Mouse (Mus musculus): ENCODE data around the gene Bicdl2. TPM values are rescaled to one million over a fixed set of nuclear protein-coding genes. Genes with fewer than 3 reads are reported as not detected.

The Bicdl2 gene
- total RNA-seq, 4 experiments from 2014 or later: not detected

DNA sequence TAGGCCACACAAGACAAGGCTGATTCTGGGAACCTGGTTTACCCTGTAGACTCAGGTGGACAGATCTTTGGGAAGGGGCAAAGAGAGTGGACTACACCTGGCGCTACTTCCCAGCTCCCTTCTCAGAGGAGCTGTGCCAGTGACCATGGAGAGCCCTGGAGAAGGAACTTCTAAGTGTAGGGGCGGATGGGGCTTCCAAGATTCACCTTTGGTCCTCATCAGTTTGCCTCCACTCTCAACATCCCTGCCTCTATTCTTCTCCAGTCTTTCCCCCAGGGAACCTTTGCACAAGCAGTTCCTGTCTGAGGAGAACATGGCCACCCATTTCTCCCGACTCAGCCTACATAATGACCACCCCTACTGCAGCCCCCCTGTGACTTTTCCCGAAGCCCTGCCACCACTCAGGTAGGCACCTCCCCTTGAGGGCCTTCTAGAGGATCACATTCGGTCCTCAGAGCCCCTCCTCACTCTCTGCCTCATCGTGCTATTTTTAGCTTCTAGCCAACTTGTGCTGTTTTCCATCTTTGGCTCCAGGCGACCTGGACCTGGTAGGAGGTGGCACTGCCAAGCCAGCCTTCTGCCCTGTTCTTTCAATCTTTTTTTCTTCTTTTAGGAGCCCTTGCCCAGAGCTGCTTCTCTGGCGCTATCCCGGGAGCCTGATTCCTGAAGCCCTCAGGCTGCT is 14.1 kb downstream of the Bicdl2 start:
- no peak for DNase-seq (ENCODE audit: low spot score in 2 of 2)

DNA sequence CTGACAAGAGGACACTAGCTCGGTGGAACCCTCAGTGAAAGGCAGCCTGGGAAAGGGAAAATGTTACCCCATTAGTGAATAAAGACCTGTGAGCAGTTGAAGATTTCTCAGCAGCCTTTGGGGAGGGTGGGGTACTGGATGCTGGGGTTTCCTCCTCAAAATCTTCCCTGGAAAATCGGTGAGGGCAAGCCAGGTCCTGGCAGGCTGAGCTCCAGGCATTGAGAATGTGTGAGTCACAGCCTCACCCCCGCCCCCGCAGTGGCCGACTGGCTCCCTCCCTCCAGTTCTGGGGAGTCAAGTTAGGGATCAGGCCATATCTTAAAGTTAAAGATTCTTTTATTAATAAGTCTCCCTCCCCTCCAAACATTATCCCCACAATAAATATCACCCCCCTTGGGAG is 14.8 kb downstream of the Bicdl2 start:
- DNase-seq (ENCODE audit: low spot score in 2 of 2): no peak

DNA sequence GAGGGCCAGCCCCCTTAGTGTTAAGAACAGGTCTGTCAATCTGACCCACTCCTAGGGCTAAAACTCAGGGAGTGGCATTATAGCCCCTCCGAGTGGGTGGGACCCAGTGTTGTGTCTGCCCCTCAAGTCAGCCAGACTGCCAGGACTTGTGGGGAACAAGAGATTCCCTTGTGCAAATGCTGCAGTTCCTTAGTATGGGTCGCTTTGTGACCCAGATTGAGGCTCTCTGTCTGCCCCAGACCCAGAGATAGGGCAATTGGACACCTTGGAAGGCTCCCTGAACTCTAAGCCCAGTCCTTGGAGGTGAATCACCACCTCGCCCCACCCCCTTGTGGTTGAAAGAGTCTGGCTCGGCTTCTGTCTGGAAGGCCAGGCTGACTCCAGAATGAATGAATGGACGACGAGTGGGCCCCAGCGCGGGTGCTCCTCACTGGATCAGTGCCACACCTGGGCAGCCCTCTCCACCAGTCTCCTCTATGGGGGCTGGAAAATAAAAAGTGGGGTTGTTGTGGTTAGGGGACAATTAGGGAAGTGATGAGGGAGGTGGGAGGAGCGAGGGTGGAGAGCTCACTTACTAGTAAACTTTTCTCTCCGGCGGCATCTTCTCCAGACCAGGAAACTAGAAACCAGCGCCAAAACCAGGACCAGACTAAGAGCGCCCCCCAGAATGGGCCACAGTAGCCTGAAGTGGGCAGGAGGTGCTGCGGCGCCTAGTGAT is 15.4 kb downstream of the Bicdl2 start:
- no peak for DNase-seq (ENCODE audit: low spot score in 2 of 2)

DNA sequence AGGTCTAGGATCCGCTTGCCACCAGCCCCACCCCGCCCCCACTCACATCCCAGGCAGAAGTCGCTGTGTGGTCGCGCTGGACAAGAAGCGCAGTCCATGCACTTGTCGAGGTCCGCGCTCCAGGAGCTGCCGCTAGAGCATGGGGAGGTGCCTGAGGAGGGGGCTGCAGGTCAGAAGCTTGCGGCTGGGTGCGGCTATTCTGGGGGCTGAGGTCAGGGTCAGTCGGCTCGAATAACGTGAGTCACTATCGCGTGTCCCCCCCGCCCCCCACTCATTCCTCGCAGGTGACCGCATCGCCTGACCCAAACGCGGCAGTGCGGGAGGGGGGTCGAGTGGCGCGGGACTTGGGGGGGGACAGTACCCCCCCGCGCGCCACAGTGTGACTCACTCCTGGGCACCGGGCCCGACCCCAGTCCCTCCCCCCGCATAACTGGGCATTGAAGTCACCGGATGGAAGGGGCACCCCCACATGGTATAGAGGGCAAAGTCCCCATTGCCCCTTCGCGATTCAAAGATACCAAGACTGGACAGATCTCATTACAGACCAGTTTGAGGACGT is 16.2 kb downstream of the Bicdl2 start:
- DNase-seq (ENCODE audit: low spot score in 2 of 2): no peak

DNA sequence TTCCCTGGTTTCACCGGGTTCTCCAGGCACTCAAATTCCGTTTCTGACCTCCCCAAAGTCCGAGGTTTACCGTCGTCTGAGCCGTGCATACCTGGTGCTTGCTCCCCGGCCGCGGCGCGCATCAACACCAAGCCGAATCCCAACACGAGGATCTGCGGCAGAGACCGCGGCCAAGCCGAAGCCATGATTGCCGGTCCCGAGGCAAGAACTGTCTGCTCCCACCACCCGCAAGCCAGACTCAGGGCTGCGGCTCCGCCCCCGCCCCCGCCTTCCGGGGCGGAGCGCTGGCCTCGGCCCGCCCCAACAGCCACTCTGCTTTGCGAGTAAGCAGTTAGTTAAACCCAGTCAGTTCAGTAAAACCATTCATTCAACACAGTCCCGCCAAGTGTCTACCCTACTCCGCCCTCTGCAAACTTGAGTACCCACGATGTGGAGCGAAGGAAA is 17.0 kb downstream of the Bicdl2 start, which contains the start of gene Tnfrsf12a:
TSS of gene Tnfrsf12a (minus strand) at position 233 of the 444 bp plus-strand sequence.
- DNase-seq (ENCODE audit: low spot score in 2 of 2): peak; percentile 62 to 65

DNA sequence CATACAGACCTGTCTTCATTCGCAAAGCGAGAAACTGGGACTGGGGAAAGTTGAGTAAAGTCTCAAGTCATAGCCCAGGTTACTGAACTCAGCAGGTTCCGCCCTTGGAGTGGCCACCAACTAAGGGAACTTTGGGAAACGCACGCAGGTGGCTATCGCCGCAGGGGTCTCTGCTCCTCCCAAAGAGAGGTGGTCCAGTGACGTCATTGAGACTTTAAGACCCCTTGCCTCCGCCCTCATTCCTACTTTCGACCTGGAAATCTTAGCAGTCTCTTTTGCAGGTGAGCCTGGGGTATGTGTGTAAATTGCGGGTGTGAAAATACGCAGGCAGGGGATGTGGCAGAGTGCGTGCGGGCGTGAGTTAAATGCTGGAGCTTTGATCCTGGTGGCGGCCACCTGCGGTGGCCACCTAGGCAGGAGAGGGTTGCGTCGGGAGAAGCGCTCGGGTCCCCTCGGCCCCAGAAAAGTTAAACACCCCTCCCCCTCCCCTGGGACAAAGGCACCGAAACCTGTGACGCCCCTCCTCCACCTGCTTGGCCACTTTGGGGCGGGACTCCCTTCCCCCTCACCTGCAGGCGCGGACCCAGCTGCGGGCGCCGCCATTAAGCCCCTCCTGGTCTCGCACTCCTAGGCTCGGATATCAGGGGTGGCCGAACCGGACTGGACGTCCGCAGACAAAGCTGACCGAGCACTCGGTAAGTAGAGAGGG is 19.0 kb downstream of the Bicdl2 start, which contains the start of gene Cldn6:
TSS of gene Cldn6 (plus strand) at position 123 of the 709 bp plus-strand sequence.
- no peak for DNase-seq (ENCODE audit: low spot score in 2 of 2)

DNA sequence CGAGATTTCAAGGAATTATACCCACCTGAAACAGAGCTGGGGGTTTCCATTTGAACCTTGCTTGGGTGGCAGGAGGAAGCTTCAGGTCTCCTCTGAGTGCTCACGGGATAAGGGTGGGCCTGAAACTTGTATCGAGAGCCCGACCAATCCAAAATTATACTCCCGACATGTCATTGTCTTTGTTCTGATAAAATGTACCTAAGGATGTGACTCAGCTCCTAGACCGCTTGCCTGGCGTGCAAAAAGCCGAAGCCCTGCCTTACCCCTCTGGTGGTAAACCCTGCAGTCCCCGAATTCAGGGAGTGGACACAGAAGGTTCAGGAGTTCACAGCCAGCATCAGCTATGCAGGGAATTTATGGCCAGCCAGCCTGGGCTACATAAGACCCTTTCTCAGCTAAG is 20.0 kb downstream of the Bicdl2 start:
- DNase-seq (ENCODE audit: low spot score in 2 of 2): no peak

DNA sequence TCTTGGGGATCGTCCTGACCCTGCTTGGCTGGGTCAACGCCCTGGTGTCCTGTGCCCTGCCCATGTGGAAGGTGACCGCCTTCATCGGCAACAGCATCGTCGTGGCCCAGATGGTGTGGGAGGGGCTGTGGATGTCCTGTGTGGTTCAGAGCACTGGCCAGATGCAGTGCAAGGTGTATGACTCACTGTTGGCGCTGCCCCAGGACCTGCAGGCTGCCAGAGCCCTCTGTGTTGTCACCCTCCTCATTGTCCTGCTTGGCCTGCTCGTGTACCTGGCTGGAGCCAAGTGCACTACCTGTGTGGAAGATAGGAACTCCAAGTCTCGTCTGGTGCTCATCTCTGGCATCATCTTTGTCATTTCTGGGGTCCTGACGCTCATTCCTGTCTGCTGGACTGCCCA is 20.8 kb downstream of the Bicdl2 start:
- DNase-seq (ENCODE audit: low spot score in 2 of 2): no peak

DNA sequence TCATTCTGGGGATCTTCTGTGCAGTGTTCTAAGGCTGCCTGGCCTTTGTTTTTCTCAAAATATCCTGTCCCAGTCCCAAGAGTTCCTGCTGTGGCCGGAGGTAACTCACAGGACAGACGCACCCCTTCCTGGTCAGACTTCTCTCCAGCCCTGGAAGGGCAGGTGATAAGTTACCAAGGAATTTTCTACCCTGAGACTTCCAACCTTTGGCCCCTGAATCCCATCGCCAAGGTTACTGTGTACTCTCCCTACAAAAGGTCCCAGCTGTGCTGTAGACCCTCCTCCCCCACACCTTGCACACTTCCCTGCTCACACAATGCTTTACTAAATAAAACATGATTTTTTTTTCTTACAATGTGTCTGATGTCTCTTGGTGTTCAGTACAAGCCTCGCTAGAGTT is 21.8 kb downstream of the Bicdl2 start:
- DNase-seq (ENCODE audit: low spot score in 2 of 2): no peak

DNA sequence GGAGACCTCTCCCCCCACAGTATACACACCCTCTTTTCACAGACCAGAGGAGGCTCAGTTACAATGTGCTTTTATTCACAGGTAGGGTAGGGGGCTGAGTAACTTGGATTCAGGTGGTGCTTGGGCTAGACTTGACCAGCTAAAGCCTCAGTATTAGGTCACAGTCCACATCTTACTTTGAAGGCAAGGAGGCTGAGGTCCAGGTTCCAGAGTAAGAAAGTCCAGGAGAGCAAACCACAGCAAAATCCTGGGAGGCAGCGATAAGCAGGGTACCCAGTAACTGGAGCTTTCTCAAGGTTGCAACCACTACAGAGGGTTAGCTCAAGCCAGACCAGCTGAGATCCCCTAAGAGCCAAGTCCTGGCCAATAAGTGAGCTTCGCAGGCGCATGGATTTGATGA is 22.2 kb downstream of the Bicdl2 start:
- no peak for DNase-seq (ENCODE audit: low spot score in 2 of 2)

DNA sequence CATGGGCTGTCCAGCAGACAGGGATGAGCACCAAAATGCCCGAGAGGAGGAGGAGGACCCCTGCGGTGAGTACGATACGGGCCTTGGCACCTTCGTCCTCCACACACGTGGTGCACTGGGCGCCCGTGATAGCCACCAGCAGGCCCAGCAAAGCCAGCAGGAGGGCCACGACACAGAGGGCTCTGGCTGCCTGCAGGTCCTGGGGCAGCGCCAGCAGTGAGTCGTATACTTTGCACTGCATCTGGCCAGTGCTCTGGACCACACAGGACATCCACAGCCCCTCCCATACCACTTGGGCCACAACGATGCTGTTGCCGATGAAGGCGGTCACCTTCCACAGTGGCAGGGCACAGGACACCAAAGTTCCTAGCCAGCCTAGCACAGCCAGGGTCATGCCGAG is 22.9 kb downstream of the Bicdl2 start:
- DNase-seq (ENCODE audit: low spot score in 2 of 2): no peak

DNA sequence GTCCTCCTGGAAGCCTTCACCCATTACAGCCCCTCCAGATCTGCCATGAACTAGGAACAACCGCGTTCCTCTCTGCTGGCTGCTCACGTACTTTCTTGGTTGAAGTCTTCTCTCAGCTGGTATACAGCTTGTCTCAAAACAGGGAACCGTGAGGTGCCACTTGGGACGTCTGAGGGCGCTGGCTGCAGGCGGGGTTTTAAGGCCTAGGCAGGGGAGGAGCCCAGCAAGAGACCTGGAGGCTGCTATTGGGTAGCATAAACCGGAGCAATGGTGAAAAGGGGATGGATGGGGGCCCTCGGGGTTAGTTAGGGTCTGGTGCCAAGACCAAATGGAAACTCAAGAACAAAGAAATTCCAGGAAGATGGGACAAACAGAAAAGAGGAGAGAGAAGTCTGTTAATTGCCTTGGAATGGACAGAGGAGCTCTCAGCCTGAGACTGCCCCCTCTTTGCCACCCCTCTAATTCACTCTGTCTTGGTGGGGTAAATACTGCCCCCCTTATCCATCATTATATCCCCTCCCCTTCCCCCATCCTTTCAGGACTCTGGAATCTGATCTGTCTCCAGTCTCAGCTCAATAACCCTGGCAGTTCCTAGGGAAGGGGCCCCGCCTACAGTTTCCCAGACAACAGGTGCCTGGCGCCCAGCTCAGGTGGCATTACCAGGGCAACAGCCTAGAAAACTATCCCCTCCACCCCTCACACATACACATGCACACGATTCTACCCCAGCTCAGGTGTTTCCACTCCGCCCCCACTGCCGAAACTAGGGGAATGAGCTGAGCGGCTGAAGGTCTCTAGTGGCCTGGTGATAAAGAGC is 23.8 kb downstream of the Bicdl2 start, which contains the start of gene Cldn9:
TSS of gene Cldn9 (minus strand) at position 171 of the 817 bp plus-strand sequence.
- no peak for DNase-seq (ENCODE audit: low spot score in 2 of 2)

DNA sequence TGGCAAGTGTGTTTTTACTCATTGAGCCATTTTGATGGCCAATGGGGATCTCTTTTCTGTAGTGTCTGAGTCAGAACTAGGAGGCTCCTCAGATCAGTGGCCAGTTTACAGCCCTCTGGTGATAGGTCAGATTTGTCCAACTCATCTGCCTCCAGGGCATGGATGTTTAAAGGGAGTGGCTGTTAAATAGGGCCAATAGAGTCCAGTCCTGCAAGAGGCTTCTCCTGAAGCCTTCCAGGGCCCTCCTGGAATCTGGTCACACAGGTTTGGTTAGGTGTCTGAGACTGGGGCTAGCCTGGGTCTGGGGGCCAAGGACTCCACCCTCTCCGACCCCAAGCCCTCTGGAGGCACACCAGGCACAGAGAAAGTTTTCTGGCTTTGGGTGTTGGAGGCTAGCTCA is 34.2 kb downstream of the Bicdl2 start:
- DNase-seq (ENCODE audit: low spot score in 2 of 2): no peak

DNA sequence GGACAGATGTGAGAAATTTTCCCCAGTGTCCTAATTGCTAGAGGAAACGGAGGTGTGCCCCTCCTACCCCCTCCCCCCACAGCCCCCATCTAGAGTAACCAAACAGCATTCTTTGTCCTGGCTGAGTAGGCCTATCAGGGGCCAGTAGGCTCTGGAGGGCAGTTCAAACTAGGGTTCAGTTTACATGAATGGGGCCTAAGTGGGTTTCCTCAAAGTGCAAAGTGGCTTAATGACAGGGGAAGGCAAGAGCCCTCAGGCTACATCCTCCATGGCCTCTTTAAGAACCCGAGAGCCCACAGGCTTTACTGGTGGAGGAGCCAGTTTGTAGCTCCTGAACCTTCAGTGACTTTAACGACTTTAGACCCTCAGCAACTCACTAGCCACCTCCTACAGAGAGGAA is 35.5 kb downstream of the Bicdl2 start:
- DNase-seq (ENCODE audit: low spot score in 2 of 2): no peak

DNA sequence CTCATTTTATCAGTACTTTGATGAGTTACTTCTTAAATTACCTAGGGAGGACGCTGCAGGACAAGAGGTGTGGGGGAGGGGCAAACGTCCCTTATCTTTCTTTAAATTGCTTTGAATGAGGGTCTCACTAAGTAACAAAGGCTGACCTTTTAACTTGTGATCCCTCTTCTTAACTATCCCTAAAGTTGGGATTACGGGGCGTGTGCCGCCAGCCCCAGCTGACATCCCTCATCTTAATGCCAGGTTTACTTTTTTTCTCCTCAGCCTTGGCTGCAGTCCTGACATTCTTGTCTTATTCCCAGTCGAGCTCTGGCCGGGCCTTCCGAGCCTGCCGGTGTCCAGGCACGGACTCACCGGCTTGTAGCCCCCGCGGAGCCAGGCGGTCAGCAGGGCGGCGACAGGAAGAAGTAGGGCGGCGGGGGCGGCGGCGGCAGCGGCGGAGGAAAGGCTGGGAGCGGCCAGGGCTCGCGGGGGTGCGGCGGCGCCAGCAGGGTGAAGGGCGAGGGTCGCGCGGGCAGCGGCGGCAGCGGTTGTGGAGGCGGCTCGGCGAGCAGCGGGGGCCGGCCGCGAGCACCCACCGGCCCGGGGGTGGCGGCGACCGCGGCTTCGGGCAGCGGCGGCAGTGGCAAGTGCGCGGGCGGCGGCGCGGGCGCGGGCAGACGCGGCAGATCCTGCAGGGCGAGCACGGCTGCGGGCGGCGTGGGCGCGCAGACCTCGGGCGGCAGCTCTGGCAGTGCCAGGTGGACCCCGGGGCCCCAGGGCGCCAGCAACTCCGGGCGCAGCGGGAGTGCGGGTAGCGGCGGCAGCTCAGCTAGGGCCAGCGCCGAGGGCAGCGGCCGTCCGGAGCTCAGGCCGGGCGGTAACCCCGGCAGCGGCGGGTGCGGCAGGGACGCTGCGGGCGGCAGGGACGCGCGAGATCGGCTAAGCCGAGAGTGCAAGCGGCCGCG is 39.1 kb downstream of the Bicdl2 start:
- no peak for DNase-seq (ENCODE audit: low spot score in 2 of 2)

DNA sequence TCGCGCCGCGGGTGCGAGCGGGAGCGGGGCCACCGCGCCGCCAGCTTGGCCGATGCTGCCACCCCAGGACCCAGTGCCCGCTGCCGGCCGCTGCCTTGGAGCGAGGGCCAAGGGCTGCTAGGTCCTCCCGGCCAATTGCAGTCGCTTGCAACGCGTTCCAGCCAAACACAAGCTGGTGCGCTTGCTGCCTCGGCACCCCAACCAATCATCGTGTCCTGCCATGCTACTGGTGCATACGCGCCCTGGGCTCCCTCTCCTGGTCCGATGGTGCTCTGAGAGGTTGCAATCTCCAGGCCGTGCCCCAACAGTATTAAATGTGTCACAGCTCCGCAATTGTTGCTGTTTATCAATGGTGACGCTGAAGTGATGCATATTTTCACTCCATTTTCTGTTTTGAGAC is 39.8 kb downstream of the Bicdl2 start:
- DNase-seq (ENCODE audit: low spot score in 2 of 2): peak; percentile 88 to 89

DNA sequence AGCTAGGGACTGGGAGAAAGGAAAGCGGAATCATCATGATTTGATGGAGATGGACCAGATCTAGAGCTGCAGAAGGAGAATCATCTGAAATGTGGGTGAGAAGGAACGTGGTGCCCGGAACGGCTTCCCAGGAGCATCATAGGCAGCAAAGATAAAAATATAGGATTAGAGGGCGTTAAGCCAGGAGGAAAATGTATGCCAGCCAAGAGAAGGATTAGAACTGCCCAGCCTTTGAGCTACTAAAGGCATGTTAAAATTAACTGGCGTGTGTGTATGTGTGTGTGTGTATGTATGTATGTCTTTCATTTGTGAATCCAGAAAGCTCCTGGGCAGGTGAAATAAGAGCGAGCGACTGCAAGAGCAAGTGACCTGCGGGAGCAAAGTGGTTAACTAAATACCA is 43.0 kb downstream of the Bicdl2 start:
- no peak for DNase-seq (ENCODE audit: low spot score in 2 of 2)

DNA sequence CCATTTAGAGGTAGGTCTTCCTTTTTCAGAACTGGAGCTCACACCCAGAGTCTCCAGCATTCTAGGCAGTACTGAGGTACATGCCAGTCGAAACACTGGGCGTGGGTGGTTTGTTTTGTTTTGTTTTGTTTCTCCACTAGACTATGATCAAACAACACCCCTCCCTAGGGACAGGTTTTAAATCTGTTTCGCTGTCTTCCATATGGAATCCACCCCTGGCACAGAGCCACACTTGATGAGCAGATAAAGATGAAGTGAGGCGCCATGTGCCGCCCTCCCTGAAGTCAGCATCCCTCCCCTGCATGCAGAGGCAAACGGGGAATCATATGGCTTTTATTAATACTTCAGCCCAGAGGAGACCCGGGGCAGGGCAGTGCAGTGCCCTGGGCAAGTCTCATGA is 44.4 kb downstream of the Bicdl2 start:
- peak in 1 of 2 experiments; percentile 30 for DNase-seq (ENCODE audit: low spot score in 2 of 2)

DNA sequence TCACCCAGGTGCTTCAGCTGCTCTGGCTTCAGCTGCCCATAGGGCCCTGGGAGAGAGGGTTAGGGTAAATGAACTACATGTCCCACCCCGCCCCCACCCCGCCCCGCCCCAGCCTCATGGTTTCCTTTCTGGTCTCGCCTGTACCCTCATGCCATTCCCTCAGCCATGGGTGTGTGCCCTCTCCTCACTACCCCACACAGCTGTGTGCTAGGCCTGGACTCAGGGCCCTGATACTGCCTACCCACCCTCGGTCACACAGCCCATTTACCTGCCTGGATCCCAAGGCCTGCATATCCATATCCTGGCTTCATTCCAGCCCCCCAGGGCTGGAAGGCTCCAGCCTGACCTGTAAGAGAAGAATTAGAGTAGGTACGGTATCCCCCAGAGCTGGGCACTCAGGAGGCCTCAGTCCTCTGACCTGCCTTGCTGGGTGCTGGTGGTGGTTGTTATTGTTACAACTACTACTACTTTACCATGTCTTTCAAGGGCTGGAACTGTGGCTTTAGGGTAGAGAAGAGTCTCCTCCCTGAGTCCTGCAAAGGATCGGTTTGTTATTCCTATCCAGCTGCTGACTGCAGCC is 45.3 kb downstream of the Bicdl2 start:
- no peak for DNase-seq (ENCODE audit: low spot score in 2 of 2)
